Mouse (Mus musculus): ENCODE data around the gene Sobp. TPM values are rescaled to one million over a fixed set of nuclear protein-coding genes. Genes with fewer than 3 reads are reported as not detected.
A peak's percentile ranks its signal among the peaks of the same experiment; 100 is the strongest.

Gene Sobp
- polyA plus RNA-seq, 1 experiment from 2014 or later, result 1.9 TPM

DNA sequence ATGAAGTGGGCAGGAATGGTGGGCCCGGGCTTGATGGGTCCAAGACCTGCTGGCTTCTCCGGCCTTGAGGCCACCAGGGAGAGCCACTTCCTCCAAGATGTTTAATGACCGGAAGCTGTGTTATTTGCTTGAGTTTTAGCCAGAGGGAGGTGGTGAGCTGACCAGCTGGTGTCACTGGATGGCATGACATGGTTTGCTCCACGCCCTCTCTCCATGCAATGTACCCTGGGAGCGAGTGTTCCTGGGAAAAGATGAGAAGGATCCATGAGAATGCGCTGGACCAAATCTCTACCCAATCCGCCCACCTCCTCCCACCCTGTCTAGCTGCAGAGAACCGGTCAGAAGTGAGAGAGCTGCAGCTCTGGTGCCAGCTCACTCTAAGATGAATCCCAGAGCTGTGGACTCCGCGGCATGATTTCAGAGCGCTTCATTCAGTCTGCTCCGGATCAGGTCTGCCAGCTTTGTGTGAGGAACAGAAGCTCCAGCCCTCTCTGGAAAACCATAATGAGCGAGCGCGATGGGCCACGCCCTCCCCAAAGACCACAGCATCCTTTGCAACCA, 170.1 kb downstream of the Sobp start:
- Histone ChIP-seq H3K4me1 (ENCODE audit: control insufficient read depth, insufficient read depth, low read length) (peaks cover 31% of the 10 kb centered on the region), H3K9ac (ENCODE audit: low read length) (no peak overlapping the region), H3K4me3 (ENCODE audit: low read length) (no peak overlapping the region), H3K36me3 (ENCODE audit: control insufficient read depth, insufficient read depth) (0 out of 2 replicates have a peak, but pooled peaks cover 3% of the 10 kb centered on the region), H3K27ac (ENCODE audit: low read length) (no peak overlapping the region), H3K9me3 (replicated peaks; ENCODE audit: control insufficient read depth, low read length) (no peaks in the 10 kb centered on the region), H3K27me3 (ENCODE audit: control insufficient read depth, insufficient read depth, low read length) (no peaks in the 10 kb centered on the region), H3K4me2 (ENCODE audit: low read depth, low read length) (no peak overlapping the region)
- 87% methylated on average over 16 of the region's 16 CpGs for WGBS
- ATAC-seq (replicated peaks; ENCODE audit: extremely low read depth, insufficient read depth, low FRiP score), result no peak

DNA sequence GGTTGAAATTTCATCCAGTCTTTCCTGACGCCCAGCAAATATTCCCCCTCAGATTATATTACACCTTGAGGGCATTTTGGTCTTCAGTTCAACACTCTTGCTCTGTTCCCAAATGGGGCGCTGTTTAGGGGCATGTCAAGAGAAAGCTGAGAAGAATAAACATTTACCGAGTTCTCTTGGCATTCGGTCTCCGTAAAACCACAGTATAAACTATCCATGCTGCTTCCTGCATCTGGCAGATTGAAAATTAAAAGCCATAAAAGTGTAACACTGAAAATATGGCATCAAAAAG, 170.9 kb downstream of the Sobp start:
- H3K36me3 ChIP-seq (ENCODE audit: control insufficient read depth, insufficient read depth), result 0 out of 2 replicates have a peak, but pooled peaks cover 3% of the 10 kb centered on the region
- 50% methylated on average over 5 of the region's 5 CpGs for WGBS
- no peak overlapping the region for H3K9ac ChIP-seq (ENCODE audit: low read length)
- peaks cover 27% of the 10 kb centered on the region for H3K4me1 ChIP-seq (ENCODE audit: control insufficient read depth, insufficient read depth, low read length)
- H3K27me3 ChIP-seq (ENCODE audit: control insufficient read depth, insufficient read depth, low read length), result no peaks in the 10 kb centered on the region
- H3K27ac ChIP-seq (ENCODE audit: low read length), result no peak overlapping the region
- no peaks in the 10 kb centered on the region for H3K9me3 ChIP-seq (replicated peaks; ENCODE audit: control insufficient read depth, low read length)
- no peak overlapping the region for H3K4me3 ChIP-seq (ENCODE audit: low read length)
- H3K4me2 ChIP-seq (ENCODE audit: low read depth, low read length), result no peak overlapping the region
- ATAC-seq (replicated peaks; ENCODE audit: extremely low read depth, insufficient read depth, low FRiP score), result no peak

DNA sequence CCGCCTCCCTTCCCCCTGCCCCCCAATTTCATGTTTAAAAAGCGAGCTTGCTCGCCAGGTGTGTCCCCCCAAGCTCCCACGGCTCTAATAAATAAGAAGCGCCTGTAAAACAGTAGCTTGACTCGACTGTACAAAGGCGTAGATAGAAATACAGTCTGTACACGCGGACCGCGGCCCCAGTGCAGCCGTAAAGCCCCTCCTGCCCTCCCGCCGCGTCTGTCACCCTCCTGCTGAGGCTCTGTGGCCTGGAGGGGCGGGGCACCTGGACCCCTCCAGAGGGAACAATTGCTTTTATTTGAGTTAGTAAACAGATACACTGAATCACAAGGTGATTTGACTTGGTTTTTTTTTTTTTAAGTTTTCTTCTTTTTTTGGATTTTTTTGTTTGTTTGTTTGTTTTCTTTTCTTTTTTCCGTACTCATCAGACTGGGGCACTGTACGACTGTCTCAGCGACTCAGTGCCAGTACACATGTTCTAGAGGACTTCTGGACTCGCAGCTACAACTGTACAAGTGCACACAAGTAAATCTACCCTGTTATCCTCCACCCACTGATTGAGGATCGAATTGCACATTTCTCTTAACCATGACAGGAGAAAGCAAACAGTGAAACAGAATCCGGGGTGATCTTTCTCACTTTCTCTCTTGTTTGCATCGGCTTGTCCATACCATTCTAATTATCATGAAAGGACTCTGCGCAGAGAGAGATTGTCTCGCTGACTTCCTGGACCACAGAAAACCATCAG, 171.4 kb downstream of the Sobp start:
- no peak overlapping the region for H3K27ac ChIP-seq (ENCODE audit: low read length)
- peak overlapping the region; percentile 68 for H3K9ac ChIP-seq (ENCODE audit: low read length)
- 15% methylated on average over 25 of the region's 25 CpGs for WGBS
- no peaks in the 10 kb centered on the region for H3K9me3 ChIP-seq (replicated peaks; ENCODE audit: control insufficient read depth, low read length)
- H3K4me3 ChIP-seq (ENCODE audit: low read length), result peak overlapping the region; percentile 50
- peaks cover 21% of the 10 kb centered on the region for H3K4me1 ChIP-seq (ENCODE audit: control insufficient read depth, insufficient read depth, low read length)
- ATAC-seq (replicated peaks; ENCODE audit: extremely low read depth, insufficient read depth, low FRiP score), result no peak
- no peaks in the 10 kb centered on the region for H3K27me3 ChIP-seq (ENCODE audit: control insufficient read depth, insufficient read depth, low read length)
- H3K4me2 ChIP-seq (ENCODE audit: low read depth, low read length), result peak overlapping the region; percentile 80
- 0 out of 2 replicates have a peak, but pooled peaks cover 3% of the 10 kb centered on the region for H3K36me3 ChIP-seq (ENCODE audit: control insufficient read depth, insufficient read depth)

DNA sequence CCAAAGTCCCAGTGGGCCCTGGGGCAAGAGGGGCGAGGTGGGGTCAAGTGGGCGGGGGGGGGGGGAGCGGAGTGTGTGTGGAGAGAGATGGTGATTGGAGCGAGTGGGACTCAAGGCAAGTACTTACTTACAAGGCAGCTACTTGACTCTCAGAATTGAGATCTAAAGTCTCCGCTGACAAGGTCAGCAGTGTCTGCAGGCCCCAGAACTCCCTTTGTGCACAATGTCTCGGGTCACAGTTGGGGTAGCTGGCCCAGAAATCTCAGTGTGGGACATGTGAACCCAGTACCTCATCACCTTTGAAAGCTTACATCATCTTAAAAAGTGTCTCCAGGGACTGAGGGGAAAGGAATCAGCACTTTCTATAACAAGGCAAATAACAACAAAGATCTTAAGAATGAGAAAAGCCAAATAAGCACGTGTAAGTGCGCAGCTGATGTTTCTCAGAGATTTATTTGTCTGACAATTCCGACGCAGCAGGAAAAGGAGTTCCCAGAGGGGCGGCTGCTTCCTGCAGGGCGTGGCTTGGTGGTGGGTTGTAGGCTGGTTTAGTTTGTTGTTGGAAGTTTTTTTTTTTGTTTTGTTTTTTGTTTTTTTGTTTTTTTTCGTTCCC, 172.2 kb downstream of the Sobp start:
- no peak overlapping the region for H3K27ac ChIP-seq (ENCODE audit: low read length)
- no peaks in the 10 kb centered on the region for H3K27me3 ChIP-seq (ENCODE audit: control insufficient read depth, insufficient read depth, low read length)

DNA sequence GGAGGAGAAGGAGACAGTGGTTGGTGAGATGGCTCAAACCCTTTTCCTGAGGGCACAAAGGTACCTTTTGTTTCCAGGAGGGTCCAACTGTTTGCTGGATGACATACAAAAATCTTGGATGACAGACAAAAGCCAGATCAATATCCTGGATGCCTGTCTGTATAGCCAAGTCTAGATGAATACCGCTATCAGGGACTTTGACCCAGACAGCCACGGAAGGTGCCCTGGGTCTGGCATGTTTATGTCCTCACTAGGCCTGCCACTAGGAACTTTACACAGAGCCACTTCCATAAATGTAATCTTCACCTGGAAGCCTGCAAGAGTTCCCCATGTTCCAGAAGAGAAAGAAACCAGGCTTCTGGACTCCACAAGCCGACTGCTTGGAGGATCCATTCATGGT, 172.9 kb downstream of the Sobp start:
- H3K9ac ChIP-seq (ENCODE audit: low read length), result no peak overlapping the region
- H3K27me3 ChIP-seq (ENCODE audit: control insufficient read depth, insufficient read depth, low read length), result no peaks in the 10 kb centered on the region
- H3K4me3 ChIP-seq (ENCODE audit: low read length), result no peak overlapping the region
- ATAC-seq (replicated peaks; ENCODE audit: extremely low read depth, insufficient read depth, low FRiP score), result no peak
- H3K36me3 ChIP-seq (ENCODE audit: control insufficient read depth, insufficient read depth), result 0 out of 2 replicates have a peak, but pooled peaks cover 3% of the 10 kb centered on the region
- no peak overlapping the region for H3K27ac ChIP-seq (ENCODE audit: low read length)
- H3K4me2 ChIP-seq (ENCODE audit: low read depth, low read length), result no peak overlapping the region
- H3K9me3 ChIP-seq (replicated peaks; ENCODE audit: control insufficient read depth, low read length), result no peaks in the 10 kb centered on the region
- H3K4me1 ChIP-seq (ENCODE audit: control insufficient read depth, insufficient read depth, low read length), result peaks cover 15% of the 10 kb centered on the region
- 69% methylated on average over 3 of the region's 3 CpGs for WGBS

More for the DNA sequence above, 172.2 kb downstream of the Sobp start:
- peak overlapping the region; percentile 80 for H3K4me2 ChIP-seq (ENCODE audit: low read depth, low read length)
- peak overlapping the region; percentile 68 for H3K9ac ChIP-seq (ENCODE audit: low read length)
- ATAC-seq (replicated peaks; ENCODE audit: extremely low read depth, insufficient read depth, low FRiP score), result no peak
- 0 out of 2 replicates have a peak, but pooled peaks cover 3% of the 10 kb centered on the region for H3K36me3 ChIP-seq (ENCODE audit: control insufficient read depth, insufficient read depth)
- 14% methylated on average over 12 of the region's 13 CpGs for WGBS
- peaks cover 18% of the 10 kb centered on the region for H3K4me1 ChIP-seq (ENCODE audit: control insufficient read depth, insufficient read depth, low read length)
- peak overlapping the region; percentile 50 for H3K4me3 ChIP-seq (ENCODE audit: low read length)
- no peaks in the 10 kb centered on the region for H3K9me3 ChIP-seq (replicated peaks; ENCODE audit: control insufficient read depth, low read length)

DNA sequence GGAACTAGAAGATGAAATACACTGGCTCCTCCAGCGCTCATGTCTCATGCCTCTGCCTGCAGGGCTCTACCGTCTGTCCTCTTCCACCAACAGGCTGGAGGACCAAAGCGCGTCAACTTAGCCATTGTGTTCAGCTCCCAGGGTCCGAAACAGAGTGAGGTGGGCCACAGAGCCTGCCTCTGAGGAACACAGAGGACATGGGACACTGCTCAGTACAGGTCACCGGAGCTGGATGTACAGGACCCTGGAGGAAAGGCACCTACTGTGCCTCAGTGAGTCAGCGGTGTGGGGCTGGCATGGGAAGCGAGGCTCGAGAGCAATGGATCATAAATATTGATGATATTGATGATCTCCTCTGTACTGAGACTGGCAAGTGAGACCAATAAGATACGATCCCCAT, 175.0 kb downstream of the Sobp start:
- no peak overlapping the region for H3K9ac ChIP-seq (ENCODE audit: low read length)
- H3K4me2 ChIP-seq (ENCODE audit: low read depth, low read length), result no peak overlapping the region
- H3K27ac ChIP-seq (ENCODE audit: low read length), result no peak overlapping the region
- H3K36me3 ChIP-seq (ENCODE audit: control insufficient read depth, insufficient read depth), result 0 out of 2 replicates have a peak, but pooled peaks cover 3% of the 10 kb centered on the region
- no peak for ATAC-seq (replicated peaks; ENCODE audit: extremely low read depth, insufficient read depth, low FRiP score)
- 90% methylated on average over 10 of the region's 10 CpGs for WGBS
- no peaks in the 10 kb centered on the region for H3K27me3 ChIP-seq (ENCODE audit: control insufficient read depth, insufficient read depth, low read length)
- H3K4me1 ChIP-seq (ENCODE audit: control insufficient read depth, insufficient read depth, low read length), result peaks cover 6% of the 10 kb centered on the region
- H3K4me3 ChIP-seq (ENCODE audit: low read length), result no peak overlapping the region
- no peaks in the 10 kb centered on the region for H3K9me3 ChIP-seq (replicated peaks; ENCODE audit: control insufficient read depth, low read length)

DNA sequence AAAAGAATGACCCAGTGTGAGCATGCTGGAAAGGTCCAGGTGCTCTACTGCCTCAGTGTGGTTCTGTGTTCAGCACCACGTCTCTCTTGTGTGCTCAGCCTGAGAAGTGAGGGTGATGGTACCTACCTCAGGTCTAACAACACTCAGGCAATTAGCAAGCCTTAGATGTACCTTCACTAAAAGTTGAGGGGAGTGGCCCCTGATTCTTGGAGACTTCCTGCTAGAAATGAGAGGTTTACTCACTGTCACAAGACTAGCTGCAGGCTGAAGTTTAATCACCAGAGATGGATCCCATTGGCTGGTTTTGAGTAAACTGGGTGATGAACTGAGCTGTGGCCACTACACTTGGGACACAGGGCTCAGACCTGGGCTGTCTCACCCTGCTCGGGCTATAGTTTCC, 177.1 kb downstream of the Sobp start:
- 79% methylated on average over 2 of the region's 2 CpGs for WGBS
- Histone ChIP-seq H3K27ac (ENCODE audit: low read length) (no peak overlapping the region), H3K4me1 (ENCODE audit: control insufficient read depth, insufficient read depth, low read length) (no peaks in the 10 kb centered on the region), H3K36me3 (ENCODE audit: control insufficient read depth, insufficient read depth) (no peaks in the 10 kb centered on the region), H3K4me2 (ENCODE audit: low read depth, low read length) (no peak overlapping the region), H3K27me3 (ENCODE audit: control insufficient read depth, insufficient read depth, low read length) (no peaks in the 10 kb centered on the region), H3K4me3 (ENCODE audit: low read length) (no peak overlapping the region), H3K9me3 (replicated peaks; ENCODE audit: control insufficient read depth, low read length) (no peaks in the 10 kb centered on the region), H3K9ac (ENCODE audit: low read length) (no peak overlapping the region)
- ATAC-seq (replicated peaks; ENCODE audit: extremely low read depth, insufficient read depth, low FRiP score), result no peak

DNA sequence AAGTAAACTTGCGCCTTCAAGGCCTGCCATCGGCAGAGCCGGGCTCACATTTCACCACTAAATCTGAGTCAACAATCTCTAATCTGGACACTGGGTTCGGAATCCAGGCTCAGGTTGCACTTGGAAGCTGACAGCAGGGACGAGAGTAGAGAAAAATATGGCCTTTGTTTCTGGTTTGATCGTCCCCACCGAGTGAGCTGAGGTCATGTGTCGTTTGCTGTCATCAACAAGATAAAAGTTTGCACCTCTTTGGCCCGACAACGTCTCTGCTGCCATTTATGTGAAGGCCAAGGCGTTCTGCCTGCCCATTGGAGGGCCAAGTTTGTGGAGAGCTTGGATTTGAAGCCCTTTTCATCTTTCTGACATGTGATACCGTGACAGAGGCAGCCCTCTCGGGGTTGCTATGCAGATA, 178.8 kb downstream of the Sobp start:
- WGBS, result 22% methylated on average over 13 of the region's 13 CpGs
- H3K27ac ChIP-seq (ENCODE audit: low read length), result no peak overlapping the region
- no peak overlapping the region for H3K9ac ChIP-seq (ENCODE audit: low read length)
- H3K4me3 ChIP-seq (ENCODE audit: low read length), result no peak overlapping the region
- ATAC-seq (replicated peaks; ENCODE audit: extremely low read depth, insufficient read depth, low FRiP score), result no peak
- no peaks in the 10 kb centered on the region for H3K27me3 ChIP-seq (ENCODE audit: control insufficient read depth, insufficient read depth, low read length)
- no peaks in the 10 kb centered on the region for H3K36me3 ChIP-seq (ENCODE audit: control insufficient read depth, insufficient read depth)
- no peaks in the 10 kb centered on the region for H3K4me1 ChIP-seq (ENCODE audit: control insufficient read depth, insufficient read depth, low read length)
- no peak overlapping the region for H3K4me2 ChIP-seq (ENCODE audit: low read depth, low read length)
- no peaks in the 10 kb centered on the region for H3K9me3 ChIP-seq (replicated peaks; ENCODE audit: control insufficient read depth, low read length)

DNA sequence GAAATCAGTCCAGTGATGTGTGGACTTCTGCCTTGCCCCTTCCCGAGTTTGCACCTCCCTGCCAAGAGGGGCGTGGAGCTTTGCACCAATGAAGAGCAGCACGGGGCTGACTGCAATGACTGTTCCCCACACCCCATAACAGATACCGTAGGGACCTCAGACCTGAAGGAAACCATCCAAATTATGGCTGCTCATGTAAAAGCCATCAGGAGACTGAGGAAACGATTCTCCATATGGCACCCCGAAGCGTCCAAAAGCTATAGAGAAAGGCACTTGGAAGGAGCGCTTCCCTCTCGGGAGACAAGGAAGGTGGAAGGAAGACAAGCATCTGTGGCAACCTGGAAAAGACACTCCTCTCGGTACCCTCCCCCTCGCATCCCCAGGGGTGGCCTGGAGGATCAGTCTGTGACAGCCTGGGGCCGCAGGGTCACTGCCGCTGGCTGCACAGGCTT, 180.0 kb downstream of the Sobp start:
- no peaks in the 10 kb centered on the region for H3K4me1 ChIP-seq (ENCODE audit: control insufficient read depth, insufficient read depth, low read length)
- no peak overlapping the region; the same call in 1 of the 2 replicates for H3K4me2 ChIP-seq (ENCODE audit: low read depth, low read length)
- no peaks in the 10 kb centered on the region for H3K9me3 ChIP-seq (replicated peaks; ENCODE audit: control insufficient read depth, low read length)
- no peak overlapping the region for H3K9ac ChIP-seq (ENCODE audit: low read length)
- 0 out of 2 replicates have a peak, but pooled peaks have one; percentile 43 for ATAC-seq (replicated peaks; ENCODE audit: extremely low read depth, insufficient read depth, low FRiP score)
- no peaks in the 10 kb centered on the region for H3K36me3 ChIP-seq (ENCODE audit: control insufficient read depth, insufficient read depth)
- 34% methylated on average over 13 of the region's 13 CpGs for WGBS
- no peak overlapping the region for H3K27ac ChIP-seq (ENCODE audit: low read length)
- no peaks in the 10 kb centered on the region for H3K27me3 ChIP-seq (ENCODE audit: control insufficient read depth, insufficient read depth, low read length)
- H3K4me3 ChIP-seq (ENCODE audit: low read length), result no peak overlapping the region
